Comparison of ENCODE assay signal across 8 mouse cellular contexts in the genomic region with DNA sequence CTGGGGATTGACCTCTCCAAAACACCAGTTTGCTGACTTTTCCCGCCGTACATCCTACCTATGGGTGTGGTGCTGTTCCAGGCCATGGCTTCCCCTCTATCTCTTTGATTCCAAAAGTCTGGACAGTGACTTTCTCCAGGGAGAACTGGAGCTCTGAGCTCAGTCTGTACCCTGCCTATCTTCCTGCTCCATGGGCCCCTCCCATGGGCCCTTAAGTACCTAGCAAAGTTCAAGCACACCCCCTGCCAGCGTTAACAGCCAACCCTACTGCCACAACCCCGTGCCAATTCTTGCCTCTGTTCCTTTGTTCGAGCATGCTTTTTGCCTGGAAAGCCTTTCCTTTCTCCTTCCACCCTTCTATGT. TPM values are rescaled to one million over a fixed set of nuclear protein-coding genes. Genes with fewer than 3 reads are reported as not detected.
DNase-seq lines count a peak whose midpoint lies in the region; ATAC-seq and TF ChIP-seq lines count a peak whose summit lies in the region.

No protein-coding gene starts in this region.

- WGBS in lung, adult 2 months: 28% methylated on average over 5 of the region's 5 CpGs
- 26% methylated on average over 5 of the region's 5 CpGs for WGBS in embryonic facial prominence, embryonic 15.5 days
- WGBS in limb, embryonic 11.5 days: 29% methylated on average over 5 of the region's 5 CpGs
- 28% methylated on average over 5 of the region's 5 CpGs for WGBS in neural tube, embryonic 15.5 days

- no peaks in the 10 kb centered on the region for H3K27me3 ChIP-seq in embryonic facial prominence, embryonic 15.5 days
- H3K27me3 ChIP-seq in limb, embryonic 11.5 days (ENCODE audit: control insufficient read depth, insufficient read depth, low read length): no peaks in the 10 kb centered on the region
- H3K27me3 ChIP-seq in neural tube, embryonic 15.5 days (replicated peaks): no peaks in the 10 kb centered on the region

- H3K9me3 ChIP-seq in embryonic facial prominence, embryonic 15.5 days (replicated peaks): no peaks in the 10 kb centered on the region
- H3K9me3 ChIP-seq in limb, embryonic 11.5 days (ENCODE audit: control insufficient read depth, low read length): no peaks in the 10 kb centered on the region
- H3K9me3 ChIP-seq in neural tube, embryonic 15.5 days (replicated peaks): no peaks in the 10 kb centered on the region

- ATAC-seq in embryonic facial prominence, embryonic 15.5 days (ENCODE audit: insufficient number of reproducible peaks, low FRiP score, low TSS enrichment, low read depth): peak; percentile 5; the same call in 1 of the 2 replicates
- 0 out of 2 replicates have a peak, but pooled peaks have one; percentile 4 for ATAC-seq in limb, embryonic 11.5 days (ENCODE audit: insufficient number of reproducible peaks, low FRiP score, low TSS enrichment, low read depth)
- no peak for ATAC-seq in neural tube, embryonic 15.5 days (ENCODE audit: low FRiP score)

- DNase-seq in lung, adult 2 months: no peak
- no peak for DNase-seq in lung, postnatal 10 days
- no peak for DNase-seq in limb, embryonic 11.5 days (ENCODE audit: low spot score)
- DNase-seq in adrenal gland, adult (ENCODE audit: inconsistent age in 2 of 2, low spot score in 1 of 2): no peak
- no peak for DNase-seq in adrenal gland, postnatal 36 days
- DNase-seq in kidney, postnatal 25 days: no peak

- H3K4me3 ChIP-seq in lung, adult 2 months (replicated peaks; ENCODE audit: extremely low read depth, low read depth, low read length): peak overlapping the region; percentile 90
- peak overlapping the region; percentile 60 for H3K4me3 ChIP-seq in embryonic facial prominence, embryonic 15.5 days (replicated peaks)
- peak overlapping the region; percentile 78 for H3K4me3 ChIP-seq in limb, embryonic 11.5 days (ENCODE audit: low read depth, low read length)
- peak overlapping the region; percentile 62 for H3K4me3 ChIP-seq in neural tube, embryonic 15.5 days (replicated peaks)

- peak overlapping the region; percentile 65 for H3K9ac ChIP-seq in embryonic facial prominence, embryonic 15.5 days
- H3K9ac ChIP-seq in limb, embryonic 11.5 days (ENCODE audit: low read length): peak overlapping the region; percentile 78
- H3K9ac ChIP-seq in neural tube, embryonic 15.5 days (replicated peaks): peak overlapping the region; percentile 62

- TF ChIP-seq CTCF in lung, adult 2 months (IDR thresholded peaks at IDR 0.05; ENCODE audit: insufficient read depth, low read length): no peak

- no peak for TF ChIP-seq POLR2A in lung, adult 2 months (IDR thresholded peaks at IDR 0.05; ENCODE audit: borderline replicate concordance, extremely low read depth, low read depth, low read length)

- H3K4me2 ChIP-seq in embryonic facial prominence, embryonic 15.5 days (replicated peaks): peak overlapping the region; percentile 81
- H3K4me2 ChIP-seq in limb, embryonic 11.5 days (ENCODE audit: low read depth, severe bottlenecking): peak overlapping the region; percentile 59
- peak overlapping the region; percentile 99 for H3K4me2 ChIP-seq in neural tube, embryonic 15.5 days

- peak overlapping the region; percentile 78 for H3K27ac ChIP-seq in embryonic facial prominence, embryonic 15.5 days (replicated peaks)
- peak overlapping the region; percentile 38; the same call in 1 of the 2 replicates for H3K27ac ChIP-seq in limb, embryonic 11.5 days (replicated peaks; ENCODE audit: low read depth, low read length)
- peak overlapping the region; percentile 80 for H3K27ac ChIP-seq in neural tube, embryonic 15.5 days (replicated peaks)

- H3K4me1 ChIP-seq in lung, adult 2 months (ENCODE audit: control insufficient read depth, insufficient read depth, low read length): peaks cover 5% of the 10 kb centered on the region; the same call in 1 of the 2 replicates
- peaks cover 30% of the 10 kb centered on the region for H3K4me1 ChIP-seq in embryonic facial prominence, embryonic 15.5 days
- peaks cover 21% of the 10 kb centered on the region for H3K4me1 ChIP-seq in limb, embryonic 11.5 days (ENCODE audit: control insufficient read depth, insufficient read depth, low read length)
- H3K4me1 ChIP-seq in neural tube, embryonic 15.5 days: peaks cover 23% of the 10 kb centered on the region

- H3K36me3 ChIP-seq in embryonic facial prominence, embryonic 15.5 days: peaks cover 13% of the 10 kb centered on the region
- 0 out of 2 replicates have a peak, but pooled peaks cover 3% of the 10 kb centered on the region for H3K36me3 ChIP-seq in limb, embryonic 11.5 days (ENCODE audit: control insufficient read depth, insufficient read depth, low read length)
- peaks cover 6% of the 10 kb centered on the region; the same call in 1 of the 2 replicates for H3K36me3 ChIP-seq in neural tube, embryonic 15.5 days

RNA-seq across cellular contexts. Expression of a gene that starts 0.3 kb away (rescaled TPM):
- polyA plus RNA-seq in lung, adult 2 months (2012; rRNA removed): 1.2 and 1.8 TPM in 2 replicates
- 27.5 and 28.2 TPM in 2 replicates for polyA plus RNA-seq in embryonic facial prominence, embryonic 15.5 days (2015; fragmentation: Nextera tagmentation; extraction: Ambion mirVana)
- polyA plus RNA-seq in limb, embryonic 11.5 days (2014; fragmentation: Nextera tagmentation; extraction: Ambion mirVana): 55.5 and 57.0 TPM in 2 replicates
- 8.3 and 13.8 TPM in 2 replicates for polyA plus RNA-seq in neural tube, embryonic 15.5 days (2015; fragmentation: Nextera tagmentation; extraction: Ambion mirVana)
- total RNA-seq in adrenal gland, postnatal 36 days (2021): 1 to 10 TPM; 4.4 to 7.2 TPM

RNA-seq across cellular contexts. Expression of a gene that starts 15.4 kb away (rescaled TPM):
- 32.9 and 41.7 TPM in 2 replicates for polyA plus RNA-seq in lung, adult 2 months (2012; rRNA removed)
- polyA plus RNA-seq in embryonic facial prominence, embryonic 15.5 days (2015; fragmentation: Nextera tagmentation; extraction: Ambion mirVana): 52.9 and 53.9 TPM in 2 replicates
- polyA plus RNA-seq in limb, embryonic 11.5 days (2014; fragmentation: Nextera tagmentation; extraction: Ambion mirVana): 40.3 and 40.7 TPM in 2 replicates
- polyA plus RNA-seq in neural tube, embryonic 15.5 days (2015; fragmentation: Nextera tagmentation; extraction: Ambion mirVana): 158 and 168 TPM in 2 replicates
- total RNA-seq in adrenal gland, postnatal 36 days (2021): 10 to 100 TPM; 59.8 to 64.1 TPM
